Mouse (Mus musculus) layer of hippocampus, adult 8-10 months (tissue): Measurements from ENCODE around the gene Tmem9. TPM values are rescaled to one million over a fixed set of nuclear protein-coding genes. Genes with fewer than 3 reads are reported as not detected.

Experiments
- DNase-seq, 2 experiments: peaks; one replicate each; pipeline ENCODE4 v3.0.0; 2022; ENCODE audit warnings: low spot score in 2 of 2
- total RNA-seq, 4 experiments: library from RNA; stranded (reverse); gene quantifications; 2 replicates each; pipeline ENCODE4 v1.2.4; 2022

The Tmem9 gene
- total RNA-seq, 4 experiments from 2014 or later = 71.4 to 79.2 (median 73.5) TPM

DNA sequence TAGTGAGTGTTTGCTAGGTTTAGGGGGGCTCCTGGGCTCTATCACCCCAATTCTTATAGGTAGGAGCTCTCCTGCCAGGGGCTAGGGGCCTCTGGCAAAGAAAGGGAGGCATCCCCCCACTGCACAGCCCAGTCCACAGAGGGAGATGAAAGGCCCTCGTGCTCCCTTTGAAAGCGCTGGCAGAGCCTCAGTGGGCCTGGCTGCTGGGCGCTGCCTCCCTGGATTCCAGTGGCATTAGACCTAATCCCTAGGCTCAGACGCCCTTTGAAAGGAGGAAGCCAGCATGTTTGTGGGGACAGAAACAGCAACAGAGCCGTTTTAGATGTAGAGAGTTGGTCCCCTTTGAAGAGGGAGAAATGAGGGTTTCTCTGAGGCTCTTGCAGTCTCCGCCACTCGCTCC is 22.3 kb downstream of the Tmem9 start:
- DNase-seq = no peak

DNA sequence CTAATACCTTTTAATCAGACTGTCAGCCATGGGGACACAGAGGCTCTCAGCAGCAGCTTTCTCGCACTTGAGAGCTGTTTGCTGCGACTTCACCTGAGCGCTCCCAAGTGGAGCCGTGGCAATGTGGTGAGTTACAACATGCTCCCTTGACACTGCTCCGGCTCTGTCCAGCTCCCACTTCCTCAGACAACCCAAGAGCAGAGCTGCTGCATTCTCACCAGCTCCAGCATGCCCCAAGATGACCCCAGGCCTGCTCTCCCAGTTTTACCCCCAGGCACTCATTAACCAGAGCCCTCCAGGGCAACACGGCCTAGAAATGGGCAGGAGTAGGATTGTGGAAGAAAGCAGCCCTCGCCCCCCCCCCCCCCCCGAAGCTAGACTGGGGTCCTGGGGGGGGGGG is 23.7 kb downstream of the Tmem9 start:
- DNase-seq = no peak

DNA sequence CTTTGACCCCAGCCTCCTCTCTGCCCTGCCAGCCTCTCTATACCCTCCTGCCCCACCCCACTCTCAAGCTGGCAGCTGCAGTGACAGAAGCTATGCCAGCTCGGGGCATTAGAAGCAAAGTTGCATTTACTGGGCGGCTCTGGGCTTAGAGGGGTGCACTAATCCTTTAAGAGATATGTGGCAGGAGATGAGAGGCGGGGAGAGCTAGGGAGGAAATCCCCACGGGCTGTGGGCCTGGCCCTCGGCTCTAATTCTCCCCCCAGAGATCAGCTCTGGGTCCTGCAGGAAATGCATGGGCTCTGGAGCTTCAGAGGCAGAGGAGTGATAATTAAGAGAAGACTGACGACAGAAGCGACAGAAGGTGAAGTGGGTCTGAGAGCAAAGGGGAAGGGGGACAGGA is 25.0 kb downstream of the Tmem9 start:
- no peak for DNase-seq

DNA sequence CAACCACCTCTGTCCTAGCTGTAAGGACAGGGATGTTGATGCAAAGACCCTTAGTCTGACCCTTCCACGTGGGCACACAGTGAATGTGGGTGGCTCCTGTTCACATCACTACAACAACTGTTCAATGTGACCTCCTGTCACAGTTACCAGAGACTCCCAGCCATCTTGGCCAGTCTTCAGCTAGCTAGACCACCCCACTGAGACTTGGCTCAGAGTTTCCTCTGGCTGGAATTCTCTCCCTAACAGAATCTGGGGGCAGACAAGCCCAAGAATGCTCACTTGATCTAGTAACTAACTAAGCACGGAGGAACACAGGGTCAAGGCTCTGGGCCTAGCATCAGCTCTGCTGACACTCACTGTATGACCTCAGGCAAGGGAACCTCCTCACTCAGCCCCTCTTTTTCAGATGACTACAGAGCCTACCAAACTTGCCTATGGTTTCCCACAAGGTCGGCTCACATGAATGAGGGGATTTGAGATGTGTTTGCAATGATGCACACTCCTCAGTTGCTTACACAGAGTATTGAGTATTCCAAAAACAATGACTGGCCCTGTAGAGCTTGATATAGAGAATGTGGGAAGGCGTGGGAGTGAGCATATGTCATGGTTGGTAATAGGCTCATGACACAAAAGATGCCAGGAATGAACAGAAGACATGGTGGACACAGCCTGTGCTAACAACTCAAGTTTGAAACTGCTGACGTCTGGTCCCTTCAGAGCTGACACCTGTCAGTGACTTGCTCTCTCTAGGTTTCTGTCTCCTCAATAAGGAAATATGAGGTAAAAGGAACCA is 31.0 kb downstream of the Tmem9 start:
- DNase-seq = peak in 1 of 2 experiments; percentile 54

DNA sequence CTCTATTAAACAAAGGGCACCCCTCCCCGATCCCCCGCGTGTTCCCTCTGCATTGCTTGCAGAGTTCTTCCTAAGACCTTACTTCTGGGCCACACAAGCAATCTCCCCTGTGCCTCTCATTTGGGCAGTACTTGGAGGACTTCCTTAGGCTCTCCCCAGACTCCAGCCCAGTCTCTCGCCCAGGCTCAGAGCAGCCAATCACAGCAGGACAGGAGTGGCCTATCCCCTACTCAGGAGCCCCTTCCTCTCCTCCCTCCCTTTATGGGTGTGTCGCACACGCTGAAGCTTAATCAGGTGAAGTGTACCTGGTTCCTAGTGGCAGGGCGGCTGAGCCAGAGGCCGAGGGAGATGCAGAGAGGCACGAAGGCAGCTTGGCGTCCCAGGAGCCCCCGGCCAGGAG is 32.5 kb downstream of the Tmem9 start:
- DNase-seq = no peak

DNA sequence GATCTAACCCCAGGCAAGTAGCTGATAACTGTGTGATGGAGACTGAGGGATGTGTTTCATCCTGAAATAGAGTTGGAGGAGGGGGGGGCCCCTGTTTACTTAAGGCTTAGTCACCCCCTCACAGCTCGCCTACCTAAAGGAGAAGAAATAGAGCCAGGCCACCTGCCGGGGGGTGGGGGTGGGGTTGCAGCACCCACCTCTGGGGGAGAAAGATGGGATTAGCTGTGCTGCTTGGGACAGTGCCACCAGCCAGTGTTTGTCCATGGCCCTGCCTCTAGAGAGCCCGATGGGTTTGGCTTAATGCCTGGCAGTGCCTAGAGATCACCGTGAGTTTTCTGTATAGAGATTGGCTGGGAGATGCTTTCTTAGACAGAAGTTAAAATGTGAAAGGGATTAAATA is 32.9 kb downstream of the Tmem9 start:
- no peak for DNase-seq

DNA sequence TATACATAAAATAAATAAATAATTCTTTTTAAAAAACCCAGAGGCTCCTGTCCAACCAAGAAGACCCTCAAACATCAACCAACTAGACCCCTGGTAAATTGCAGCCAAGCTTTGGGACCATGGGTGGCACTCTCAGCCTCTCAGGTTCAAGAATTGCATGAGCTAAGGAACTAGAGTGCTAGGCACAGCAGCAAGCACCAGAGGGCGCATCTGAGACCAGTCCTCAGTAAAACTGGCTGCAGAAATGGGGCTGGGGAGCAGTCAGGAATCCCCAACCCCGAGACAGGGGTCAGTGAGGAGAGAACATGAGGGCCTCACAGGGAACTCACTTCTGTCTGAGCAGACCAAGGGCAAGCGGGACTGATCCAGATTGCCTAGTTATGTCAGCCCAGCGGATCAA is 37.8 kb downstream of the Tmem9 start:
- DNase-seq = peak in 1 of 2 experiments; percentile 66

DNA sequence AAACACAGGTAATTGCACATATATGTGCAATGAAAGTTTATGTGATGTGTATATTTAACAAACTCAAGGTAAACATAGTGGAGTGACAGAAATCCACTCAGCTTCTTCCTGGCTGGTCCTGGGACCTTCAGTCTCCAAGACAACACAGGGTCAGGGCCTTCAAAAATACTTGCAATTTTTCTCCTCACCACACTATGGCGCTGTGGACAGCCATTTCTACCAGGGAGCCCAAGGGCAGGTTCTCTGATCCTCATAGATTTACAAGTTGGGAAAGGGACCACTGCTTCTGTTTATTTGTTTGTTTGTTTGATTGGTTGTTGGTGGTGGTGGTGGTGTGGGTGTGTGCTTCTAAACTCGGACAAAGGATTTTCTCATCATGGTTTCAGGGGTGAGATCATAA is 39.5 kb downstream of the Tmem9 start:
- no peak for DNase-seq

DNA sequence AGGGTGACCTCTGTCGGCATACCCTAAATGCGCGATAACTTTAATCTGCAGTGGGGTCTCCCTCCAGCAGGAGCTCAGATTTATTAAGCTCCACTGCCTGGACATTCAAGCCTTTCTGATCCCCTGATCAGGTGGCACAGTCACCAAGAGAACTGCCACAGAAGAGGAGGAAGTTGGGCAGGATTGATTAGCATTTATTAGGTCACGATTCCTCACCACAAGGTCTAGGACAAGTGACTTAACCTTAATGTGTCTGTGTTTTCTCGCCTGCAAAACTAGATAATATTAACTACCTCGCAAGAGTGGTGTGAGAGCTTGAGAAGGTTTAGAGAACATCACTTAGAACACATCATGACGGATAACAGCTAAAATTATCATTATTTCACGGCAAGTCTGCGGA is 39.9 kb downstream of the Tmem9 start:
- DNase-seq = no peak

DNA sequence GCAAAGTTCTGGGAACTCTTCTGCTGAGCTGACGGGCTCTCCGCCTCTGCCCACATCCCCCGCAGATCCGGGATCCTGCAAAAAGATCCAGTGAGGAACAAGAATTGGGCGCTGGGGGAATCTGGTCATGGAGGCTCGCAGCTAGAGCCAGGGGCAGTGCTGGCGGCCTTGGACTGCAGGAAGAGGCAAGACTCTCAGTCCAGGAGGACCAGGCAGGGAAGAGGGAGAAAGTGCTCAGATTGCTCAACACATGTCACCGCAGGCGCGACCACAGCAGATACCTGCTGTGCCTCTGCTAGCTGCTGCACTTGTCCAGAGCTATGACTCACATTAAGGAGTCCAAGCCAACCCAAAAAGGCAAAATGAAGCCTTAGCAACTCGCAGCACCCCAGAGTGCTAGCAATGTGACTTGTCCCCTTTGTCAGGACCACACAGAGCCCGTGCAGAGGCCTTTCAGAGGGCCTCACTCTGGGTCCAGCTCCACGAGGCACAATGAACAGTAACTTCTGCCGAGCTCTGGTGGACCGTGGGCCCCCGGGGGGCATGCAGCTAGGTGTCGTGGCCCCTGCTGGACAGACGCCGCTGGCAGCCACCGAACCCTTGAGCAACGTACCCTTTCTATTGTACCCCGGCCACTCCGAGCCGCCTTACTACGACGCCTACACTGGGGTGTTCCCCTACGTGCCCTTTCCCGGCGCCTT is 42.5 kb downstream of the Tmem9 start, which contains the start of gene Ascl5:
Gene Ascl5 (plus strand): TSS at position 493 of the 701 bp plus-strand sequence.
- DNase-seq = no peak

DNA sequence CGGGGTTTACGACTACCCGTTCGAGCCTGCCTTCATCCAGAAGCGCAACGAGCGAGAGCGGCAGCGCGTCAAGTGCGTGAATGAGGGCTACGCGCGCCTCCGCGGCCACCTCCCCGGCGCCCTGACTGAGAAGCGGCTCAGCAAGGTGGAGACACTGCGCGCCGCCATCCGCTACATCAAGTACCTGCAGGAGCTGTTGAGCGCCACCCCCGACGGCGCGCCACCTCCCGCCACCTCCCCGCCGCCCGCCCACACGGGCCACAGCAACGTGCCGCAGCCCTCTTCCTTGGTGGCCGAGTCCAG is 43.0 kb downstream of the Tmem9 start:
- no peak for DNase-seq

DNA sequence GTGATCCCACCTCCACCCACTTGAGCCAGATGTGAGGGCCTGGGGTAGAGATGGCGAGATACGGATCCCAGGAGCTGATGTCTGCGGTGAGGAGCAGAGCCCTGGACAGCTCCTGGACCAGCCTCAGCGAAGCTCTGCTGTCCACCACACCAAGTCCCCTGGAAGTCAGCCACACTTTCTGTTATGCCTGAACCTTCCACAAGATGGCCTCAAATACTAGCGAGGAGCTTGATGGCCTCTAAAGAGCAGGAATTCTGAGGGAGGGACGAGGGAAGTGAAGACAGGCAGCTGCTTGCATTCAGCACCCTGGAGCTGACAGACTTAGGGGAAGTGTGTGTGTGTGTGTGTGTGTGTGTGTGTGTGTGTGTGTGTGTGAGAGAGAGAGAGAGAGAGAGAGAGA is 43.5 kb downstream of the Tmem9 start:
- peak; percentile 70 to 71 for DNase-seq

DNA sequence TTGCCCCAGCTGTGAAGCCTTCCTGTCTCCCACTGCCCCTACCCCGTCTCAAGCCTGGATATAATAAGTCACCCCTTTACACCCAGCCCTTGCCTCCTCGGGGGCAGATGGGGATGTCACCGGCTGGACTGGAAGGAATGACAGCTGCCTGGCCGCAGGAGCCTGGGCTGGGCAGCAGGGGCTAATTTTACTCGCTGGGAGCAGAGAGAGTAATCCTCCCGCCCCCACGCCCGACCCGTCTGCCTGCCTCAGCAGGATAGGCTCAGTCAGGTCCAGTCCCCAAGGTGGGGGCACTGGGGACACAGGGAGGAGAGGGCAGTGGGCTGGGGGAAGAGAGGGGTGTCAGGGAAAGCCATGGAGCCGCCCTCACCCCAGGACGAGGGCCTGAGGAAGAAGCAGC is 44.6 kb downstream of the Tmem9 start, which contains the start of gene Cacna1s:
Gene Cacna1s (plus strand): TSS at position 204 of the 400 bp plus-strand sequence.
- no peak for DNase-seq

DNA sequence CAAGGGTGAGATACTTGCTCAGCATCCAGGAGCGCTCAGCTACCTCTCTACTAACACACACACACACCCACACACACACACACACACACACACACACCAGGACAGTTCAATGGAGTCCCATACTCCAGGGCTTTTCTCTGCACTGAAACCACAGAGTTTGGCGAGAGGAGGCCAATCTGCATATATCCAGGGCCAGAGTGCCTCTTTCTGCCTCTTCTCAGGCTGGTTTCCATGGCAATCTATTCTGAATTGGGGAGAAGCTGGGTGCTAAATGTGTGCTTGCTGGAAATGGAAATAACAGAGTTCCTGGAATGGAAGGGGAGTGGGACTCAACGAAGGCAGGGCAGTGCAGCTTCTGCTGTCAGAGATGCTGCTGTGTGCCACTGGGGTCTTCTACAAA is 47.8 kb downstream of the Tmem9 start:
- DNase-seq = peak; percentile 46 to 54

DNA sequence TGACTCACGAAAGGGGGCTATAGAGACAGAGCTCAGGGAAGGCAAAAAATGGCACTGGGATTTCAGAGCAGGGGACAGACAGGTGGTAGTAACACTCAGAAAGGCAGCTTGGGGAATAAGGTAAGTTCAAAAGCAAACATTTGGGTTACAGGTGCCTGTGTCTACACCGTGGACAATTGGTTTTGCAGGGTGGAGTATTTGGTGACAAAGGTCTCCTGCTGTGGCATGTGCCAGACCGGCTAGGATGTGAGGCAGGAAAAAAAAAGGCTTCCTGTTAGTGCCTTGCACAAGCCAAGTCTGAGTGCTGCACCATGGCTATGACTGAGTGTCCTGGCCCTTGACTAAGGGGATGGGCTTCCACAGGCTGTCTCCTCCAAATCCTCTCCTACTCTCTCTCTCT is 50.6 kb downstream of the Tmem9 start:
- no peak for DNase-seq

DNA sequence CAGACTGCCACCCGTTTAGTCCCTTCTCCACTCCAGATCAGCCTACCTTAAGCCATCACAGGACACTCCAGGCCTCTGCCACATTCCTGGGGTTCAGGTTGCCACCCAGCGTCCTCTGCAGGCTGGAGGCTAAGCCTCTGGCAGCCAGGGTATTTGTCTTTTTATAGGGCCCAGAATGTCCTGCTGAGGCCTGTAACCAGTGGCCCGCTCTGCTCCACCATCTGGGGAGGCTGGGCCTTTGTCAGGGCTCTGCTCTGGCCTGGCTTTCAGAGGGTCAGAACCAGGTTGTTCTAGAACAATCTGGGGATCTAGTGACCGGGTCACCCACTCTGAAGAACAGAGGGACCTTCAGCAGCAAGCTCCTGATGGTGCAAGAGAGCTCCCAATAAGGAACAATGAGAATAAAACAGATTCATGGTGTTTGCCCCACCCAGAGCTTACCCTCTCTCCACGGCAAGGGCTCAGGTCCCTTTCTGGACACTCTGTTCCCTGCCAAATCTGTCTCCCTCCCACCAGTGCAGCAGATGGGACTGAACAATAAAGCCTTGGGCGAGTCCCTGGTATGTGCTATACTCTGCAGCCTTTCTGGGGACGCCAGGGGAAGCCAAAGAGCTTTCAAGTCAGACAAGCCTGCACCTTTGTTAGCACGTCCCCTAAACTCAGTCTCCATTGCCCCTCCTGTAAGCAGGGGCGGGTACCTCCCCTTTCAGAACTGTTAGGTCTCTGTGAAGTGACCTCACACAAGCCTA is 53.3 kb downstream of the Tmem9 start:
- peak; percentile 59 to 87 for DNase-seq

DNA sequence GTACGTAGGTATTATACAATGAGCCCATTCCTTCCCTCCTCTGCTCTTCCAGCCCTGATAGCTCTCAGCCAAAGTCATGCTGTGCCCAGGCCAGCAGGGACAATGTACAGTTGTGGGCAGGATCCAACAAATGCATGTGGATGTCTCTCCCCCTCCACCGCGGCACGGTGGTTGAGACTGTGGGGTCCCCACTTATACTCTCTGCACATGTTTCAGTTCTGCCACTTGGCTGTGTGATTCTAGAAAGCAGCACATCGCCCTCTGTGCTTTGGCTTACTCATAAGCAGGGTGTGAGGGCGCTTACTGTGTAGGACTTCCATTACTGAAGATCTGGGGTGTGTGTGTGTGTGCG is 53.8 kb downstream of the Tmem9 start:
- DNase-seq = no peak

DNA sequence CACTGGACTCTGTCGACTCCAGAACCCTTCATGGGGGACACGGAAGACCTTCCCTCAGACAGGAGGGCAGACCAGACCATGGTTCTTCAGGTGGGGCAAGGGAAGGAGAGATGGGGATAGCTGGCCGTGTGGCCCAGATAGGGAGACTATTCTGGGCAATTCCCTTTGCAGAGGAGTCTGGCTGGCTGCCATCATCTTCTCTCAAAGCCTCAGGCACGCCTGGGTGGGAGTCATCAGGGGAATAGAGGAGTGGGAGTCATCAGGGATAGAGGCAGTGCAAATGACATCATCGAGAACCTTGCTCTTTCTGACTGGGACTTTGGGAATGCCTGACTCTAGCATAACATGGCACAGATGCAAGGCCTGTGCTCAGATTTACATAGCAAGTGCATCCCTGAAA is 56.0 kb downstream of the Tmem9 start:
- no peak for DNase-seq

DNA sequence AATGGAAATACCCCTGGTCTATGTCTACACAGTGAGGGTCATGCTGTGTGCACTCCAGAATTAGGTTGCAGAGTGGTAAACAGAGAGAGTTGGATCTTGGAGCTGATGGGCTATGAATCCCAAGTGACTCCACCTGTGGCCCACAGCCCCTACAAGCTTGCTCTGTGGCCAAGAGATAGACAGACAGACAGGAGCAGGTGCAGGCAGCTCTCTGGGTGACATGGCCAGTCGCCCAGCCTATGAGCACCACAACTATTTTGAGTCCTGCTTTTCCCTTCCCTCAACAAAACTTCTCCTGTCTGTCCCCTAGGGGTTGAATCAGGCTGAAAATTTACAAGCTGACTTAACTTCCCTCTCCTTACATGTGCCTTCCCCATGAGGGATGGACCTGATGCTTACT is 58.7 kb downstream of the Tmem9 start:
- DNase-seq = no peak

DNA sequence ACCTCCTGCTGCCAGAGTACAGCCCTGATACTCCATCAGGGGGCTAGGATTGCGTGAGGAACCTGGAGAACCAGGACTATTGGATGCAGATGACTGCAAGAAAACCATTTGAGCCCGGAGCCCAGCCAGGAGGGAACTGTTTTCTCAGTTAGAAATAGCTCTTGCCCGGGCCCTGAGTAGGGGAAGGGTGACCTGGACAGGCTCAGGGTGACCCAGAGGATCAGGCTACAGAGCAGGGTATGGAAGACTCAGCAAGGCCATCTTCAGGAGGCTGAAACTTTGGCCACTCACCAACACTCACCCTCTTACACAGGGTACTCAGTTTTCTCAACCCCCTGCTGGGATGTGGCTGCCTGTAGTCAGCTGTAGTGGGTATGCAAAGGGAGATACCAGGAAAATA is 59.6 kb downstream of the Tmem9 start:
- DNase-seq = no peak

DNA sequence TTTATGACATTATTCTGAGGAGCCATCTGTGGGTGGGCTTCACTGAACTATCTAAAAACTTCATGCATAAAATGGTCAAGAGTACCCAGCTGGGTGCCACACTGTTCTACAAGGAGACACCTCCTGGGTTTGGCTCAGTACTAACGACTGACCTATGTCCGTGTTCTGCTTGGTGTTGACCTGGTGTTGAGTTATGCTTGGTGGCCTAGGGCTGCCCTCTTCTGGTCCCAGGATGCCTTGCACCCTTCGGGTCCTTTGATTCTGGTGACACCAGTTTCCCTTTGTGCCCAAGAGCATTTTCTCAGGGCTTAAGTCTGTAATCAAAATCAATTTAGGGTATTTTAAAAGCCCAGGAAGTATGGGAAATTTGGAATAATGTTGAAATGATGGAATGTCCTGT is 68.1 kb downstream of the Tmem9 start:
- DNase-seq = no peak

DNA sequence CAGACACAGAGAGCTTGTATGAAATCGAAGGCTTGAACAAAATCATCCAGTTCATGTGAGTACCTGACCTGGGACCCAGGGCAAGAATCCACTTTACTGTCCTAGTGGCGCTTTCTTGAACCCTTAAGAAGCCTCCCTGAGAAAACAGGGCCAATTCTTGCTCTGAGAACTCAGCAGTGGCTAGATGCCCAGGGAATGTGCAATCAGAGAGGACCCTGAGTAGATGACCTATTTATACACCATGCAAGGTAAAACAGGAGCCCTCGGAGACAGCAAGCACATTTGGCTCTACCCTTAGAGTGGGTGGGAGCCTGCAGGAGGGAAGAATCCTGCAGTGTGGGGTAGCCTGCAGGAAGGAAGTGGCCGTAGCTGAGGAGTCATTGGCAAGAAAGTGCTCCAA is 69.7 kb downstream of the Tmem9 start:
- no peak for DNase-seq
